Mouse (Mus musculus): ENCODE measurements around the gene Tmem201. TPM values are rescaled to one million over a fixed set of nuclear protein-coding genes. Genes with fewer than 3 reads are reported as not detected.

The Tmem201 gene
- polyA plus RNA-seq, 1 experiment from 2014 or later, result 25.5 TPM

DNA sequence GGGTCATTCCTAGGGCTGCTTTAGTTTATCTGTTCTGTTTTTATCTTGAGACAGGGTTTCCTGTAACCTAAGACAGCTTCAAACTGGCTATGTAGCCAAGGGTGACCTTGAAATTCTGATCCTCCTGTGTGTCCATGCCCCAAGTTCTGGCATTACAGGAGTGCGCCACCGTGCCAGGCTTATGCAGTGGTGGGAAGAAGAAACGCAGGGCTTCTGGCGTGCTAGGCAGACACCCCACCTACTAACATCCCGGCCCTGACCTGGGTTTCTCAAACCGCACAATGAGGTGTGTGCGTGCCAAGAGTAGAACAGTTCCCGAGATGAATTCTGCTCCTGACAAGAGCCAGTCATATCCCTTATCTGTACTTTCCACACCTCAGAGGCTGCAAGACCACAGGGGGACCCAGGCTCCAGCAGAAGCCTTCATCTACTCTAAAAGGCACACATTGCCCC is 47.0 kb downstream of the Tmem201 start:
- H3K4me2 ChIP-seq, result 0 out of 2 replicates have a peak overlapping the region, but pooled peaks have one; percentile 15
- no peaks in the 10 kb centered on the region for H3K9me3 ChIP-seq (replicated peaks; ENCODE audit: control insufficient read depth, low read length)
- H3K36me3 ChIP-seq (ENCODE audit: control insufficient read depth, insufficient read depth, low read length), result no peaks in the 10 kb centered on the region
- H3K9ac ChIP-seq (ENCODE audit: low read depth, low read length), result no peak overlapping the region
- no peak for ATAC-seq (replicated peaks; ENCODE audit: insufficient number of reproducible peaks, low FRiP score, low TSS enrichment)
- WGBS (ENCODE audit: insufficient replicate concordance), result 43% methylated on average over 8 of the region's 8 CpGs
- H3K27ac ChIP-seq (ENCODE audit: low read depth, low read length), result peak overlapping the region; percentile 10; the same call in 1 of the 2 replicates
- H3K4me3 ChIP-seq (ENCODE audit: low read depth, low read length), result no peak overlapping the region
- H3K27me3 ChIP-seq (ENCODE audit: control insufficient read depth, insufficient read depth, low read length), result 0 out of 2 replicates have a peak, but pooled peaks cover 4% of the 10 kb centered on the region
- H3K4me1 ChIP-seq (ENCODE audit: control insufficient read depth, insufficient read depth, low read length), result peaks cover 9% of the 10 kb centered on the region

DNA sequence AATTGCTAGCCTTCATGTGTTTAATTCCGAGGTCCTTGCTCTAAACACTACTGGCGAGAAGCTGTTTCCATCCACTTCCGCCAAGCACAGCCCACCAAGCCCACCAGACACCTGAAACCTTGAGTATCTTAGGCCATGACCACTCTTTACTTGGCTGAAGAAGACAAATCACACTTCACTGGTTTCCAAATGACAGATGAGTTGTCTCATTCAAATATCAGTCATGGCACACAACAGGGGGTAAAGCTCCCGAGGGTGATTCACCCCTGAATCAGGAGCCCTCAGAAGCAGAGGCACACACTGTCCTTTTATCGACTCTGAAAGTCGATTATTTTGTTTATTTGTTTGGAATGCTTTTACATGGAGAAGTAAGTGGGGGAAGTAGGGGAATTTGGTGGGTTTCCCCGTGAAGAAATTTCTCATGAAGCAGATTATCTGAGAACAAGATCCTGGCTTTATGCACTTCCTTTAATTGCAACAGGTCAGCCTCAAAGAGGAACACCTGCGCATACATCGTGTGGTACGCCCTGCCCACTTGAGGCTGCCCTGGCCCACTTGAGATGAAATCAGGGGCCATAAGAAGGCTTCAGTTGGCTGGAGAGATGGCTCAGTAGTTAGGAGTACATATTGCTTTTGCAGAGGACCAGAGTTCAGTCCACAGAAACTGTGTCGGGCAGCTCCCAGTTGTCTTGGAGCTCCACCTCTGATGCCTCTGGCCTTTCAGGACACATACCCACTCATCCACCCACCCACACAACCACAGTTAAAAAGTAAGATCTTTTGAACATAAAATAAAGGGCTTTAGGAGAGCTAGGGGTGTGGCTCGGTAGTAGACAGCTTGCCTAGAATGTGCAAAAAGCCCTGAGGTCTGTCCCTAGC is 47.8 kb downstream of the Tmem201 start:
- no peak overlapping the region for H3K9ac ChIP-seq (ENCODE audit: low read depth, low read length)
- H3K27me3 ChIP-seq (ENCODE audit: control insufficient read depth, insufficient read depth, low read length), result 0 out of 2 replicates have a peak, but pooled peaks cover 4% of the 10 kb centered on the region
- ATAC-seq (replicated peaks; ENCODE audit: insufficient number of reproducible peaks, low FRiP score, low TSS enrichment), result no peak
- H3K4me2 ChIP-seq, result no peak overlapping the region
- H3K9me3 ChIP-seq (replicated peaks; ENCODE audit: control insufficient read depth, low read length), result no peaks in the 10 kb centered on the region
- peaks cover 8% of the 10 kb centered on the region for H3K4me1 ChIP-seq (ENCODE audit: control insufficient read depth, insufficient read depth, low read length)
- no peaks in the 10 kb centered on the region for H3K36me3 ChIP-seq (ENCODE audit: control insufficient read depth, insufficient read depth, low read length)
- 76% methylated on average over 12 of the region's 12 CpGs for WGBS (ENCODE audit: insufficient replicate concordance)
- H3K4me3 ChIP-seq (ENCODE audit: low read depth, low read length), result no peak overlapping the region
- H3K27ac ChIP-seq (ENCODE audit: low read depth, low read length), result no peak overlapping the region; the same call in 1 of the 2 replicates

DNA sequence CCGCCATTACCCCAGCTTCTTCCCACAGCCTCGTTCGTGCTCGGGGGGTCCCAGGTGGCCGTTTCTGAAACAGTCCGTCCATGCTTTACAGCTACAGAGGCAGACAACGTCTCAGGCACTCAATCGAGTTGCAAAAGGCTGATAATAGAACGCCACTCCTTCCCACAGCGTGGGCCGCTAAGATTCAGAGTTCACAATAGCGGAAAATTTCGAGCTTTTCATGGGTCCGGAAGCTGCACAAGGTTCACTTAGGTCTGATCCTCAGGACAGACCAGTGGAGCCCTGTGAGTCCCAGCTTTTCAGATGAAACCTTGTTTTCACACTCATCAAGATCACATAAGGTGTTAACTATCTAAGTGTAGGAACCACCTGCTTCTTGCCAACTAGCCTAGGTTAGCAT is 49.0 kb downstream of the Tmem201 start:
- ATAC-seq (replicated peaks; ENCODE audit: insufficient number of reproducible peaks, low FRiP score, low TSS enrichment), result no peak

DNA sequence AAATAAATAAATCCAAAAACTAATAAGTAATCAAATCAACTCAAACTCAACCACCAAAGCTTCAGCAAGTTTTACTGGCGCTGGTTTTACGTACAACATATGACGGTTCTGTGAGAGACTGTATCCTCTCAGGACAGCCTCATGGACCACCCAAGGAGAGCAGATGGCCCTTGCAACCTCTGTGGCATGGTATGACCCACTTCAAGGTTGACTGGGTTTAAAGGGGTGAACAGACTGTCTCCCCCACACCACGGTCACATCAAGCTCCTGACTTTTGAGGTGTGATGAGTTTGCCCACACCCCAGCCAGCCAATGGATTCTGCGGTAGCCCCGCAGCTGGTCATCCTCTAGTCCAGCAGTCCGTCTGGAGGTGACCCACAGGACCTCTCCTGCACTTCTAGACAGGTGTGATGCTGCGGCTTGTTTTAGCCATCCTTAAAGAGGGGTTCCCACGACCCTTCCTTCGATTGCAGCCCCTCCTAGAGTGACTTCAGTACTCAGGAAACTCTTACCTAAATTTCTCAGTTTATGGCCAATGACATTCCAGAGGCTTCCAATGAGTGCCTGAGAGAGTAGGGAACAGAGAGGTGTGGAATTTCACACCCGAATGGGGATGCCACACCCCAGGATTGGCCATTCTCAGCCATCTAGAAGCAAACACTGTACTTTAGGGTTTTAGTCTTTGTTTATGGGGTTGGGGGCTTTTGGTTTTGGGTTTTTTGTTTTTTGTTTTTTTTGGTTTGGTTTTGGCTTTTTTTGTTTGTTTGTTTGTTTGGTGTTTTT is 52.8 kb downstream of the Tmem201 start:
- Histone ChIP-seq H3K4me2 (no peak overlapping the region), H3K27ac (ENCODE audit: low read depth, low read length) (no peak overlapping the region), H3K9me3 (replicated peaks; ENCODE audit: control insufficient read depth, low read length) (no peaks in the 10 kb centered on the region), H3K4me1 (ENCODE audit: control insufficient read depth, insufficient read depth, low read length) (no peaks in the 10 kb centered on the region), H3K9ac (ENCODE audit: low read depth, low read length) (no peak overlapping the region), H3K4me3 (ENCODE audit: low read depth, low read length) (no peak overlapping the region), H3K36me3 (ENCODE audit: control insufficient read depth, insufficient read depth, low read length) (no peaks in the 10 kb centered on the region), H3K27me3 (ENCODE audit: control insufficient read depth, insufficient read depth, low read length) (peaks cover 2% of the 10 kb centered on the region; the same call in 1 of the 2 replicates)
- ATAC-seq (replicated peaks; ENCODE audit: insufficient number of reproducible peaks, low FRiP score, low TSS enrichment), result no peak
- WGBS (ENCODE audit: insufficient replicate concordance), result 71% methylated on average over 11 of the region's 11 CpGs

More for the DNA sequence above, 49.0 kb downstream of the Tmem201 start:
- 78% methylated on average over 14 of the region's 14 CpGs for WGBS (ENCODE audit: insufficient replicate concordance)
- H3K27ac ChIP-seq (ENCODE audit: low read depth, low read length), result no peak overlapping the region
- H3K9ac ChIP-seq (ENCODE audit: low read depth, low read length), result no peak overlapping the region
- H3K9me3 ChIP-seq (replicated peaks; ENCODE audit: control insufficient read depth, low read length), result no peaks in the 10 kb centered on the region
- no peaks in the 10 kb centered on the region for H3K36me3 ChIP-seq (ENCODE audit: control insufficient read depth, insufficient read depth, low read length)
- H3K27me3 ChIP-seq (ENCODE audit: control insufficient read depth, insufficient read depth, low read length), result 0 out of 2 replicates have a peak, but pooled peaks cover 4% of the 10 kb centered on the region
- no peak overlapping the region for H3K4me2 ChIP-seq
- H3K4me1 ChIP-seq (ENCODE audit: control insufficient read depth, insufficient read depth, low read length), result peaks cover 8% of the 10 kb centered on the region
- H3K4me3 ChIP-seq (ENCODE audit: low read depth, low read length), result no peak overlapping the region

DNA sequence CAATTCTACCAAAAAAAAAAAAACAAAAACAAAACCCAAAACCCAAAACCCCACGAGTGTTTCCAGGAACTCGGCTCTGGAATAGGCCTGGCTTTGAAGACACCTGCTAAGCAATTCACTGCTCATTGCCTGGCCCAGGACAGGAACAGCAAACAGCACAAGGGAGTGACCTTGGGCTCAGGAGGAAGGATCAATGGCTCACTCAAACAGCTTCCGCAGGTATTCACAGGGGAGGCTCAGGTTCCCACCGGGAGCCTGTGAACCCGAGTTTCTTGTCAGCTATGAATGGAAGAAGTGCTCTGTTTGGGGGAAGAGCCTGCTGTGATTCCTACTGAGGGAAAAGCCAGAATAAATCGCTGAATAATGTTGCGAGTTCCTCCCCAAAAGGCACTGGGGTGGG is 54.0 kb downstream of the Tmem201 start:
- Histone ChIP-seq H3K27ac (ENCODE audit: low read depth, low read length) (no peak overlapping the region), H3K4me2 (no peak overlapping the region), H3K9me3 (replicated peaks; ENCODE audit: control insufficient read depth, low read length) (no peaks in the 10 kb centered on the region), H3K4me3 (ENCODE audit: low read depth, low read length) (no peak overlapping the region), H3K9ac (ENCODE audit: low read depth, low read length) (no peak overlapping the region), H3K27me3 (ENCODE audit: control insufficient read depth, insufficient read depth, low read length) (peaks cover 2% of the 10 kb centered on the region; the same call in 1 of the 2 replicates), H3K4me1 (ENCODE audit: control insufficient read depth, insufficient read depth, low read length) (no peaks in the 10 kb centered on the region), H3K36me3 (ENCODE audit: control insufficient read depth, insufficient read depth, low read length) (no peaks in the 10 kb centered on the region)
- WGBS (ENCODE audit: insufficient replicate concordance), result 15% methylated on average over 7 of the region's 7 CpGs
- no peak for ATAC-seq (replicated peaks; ENCODE audit: insufficient number of reproducible peaks, low FRiP score, low TSS enrichment)

DNA sequence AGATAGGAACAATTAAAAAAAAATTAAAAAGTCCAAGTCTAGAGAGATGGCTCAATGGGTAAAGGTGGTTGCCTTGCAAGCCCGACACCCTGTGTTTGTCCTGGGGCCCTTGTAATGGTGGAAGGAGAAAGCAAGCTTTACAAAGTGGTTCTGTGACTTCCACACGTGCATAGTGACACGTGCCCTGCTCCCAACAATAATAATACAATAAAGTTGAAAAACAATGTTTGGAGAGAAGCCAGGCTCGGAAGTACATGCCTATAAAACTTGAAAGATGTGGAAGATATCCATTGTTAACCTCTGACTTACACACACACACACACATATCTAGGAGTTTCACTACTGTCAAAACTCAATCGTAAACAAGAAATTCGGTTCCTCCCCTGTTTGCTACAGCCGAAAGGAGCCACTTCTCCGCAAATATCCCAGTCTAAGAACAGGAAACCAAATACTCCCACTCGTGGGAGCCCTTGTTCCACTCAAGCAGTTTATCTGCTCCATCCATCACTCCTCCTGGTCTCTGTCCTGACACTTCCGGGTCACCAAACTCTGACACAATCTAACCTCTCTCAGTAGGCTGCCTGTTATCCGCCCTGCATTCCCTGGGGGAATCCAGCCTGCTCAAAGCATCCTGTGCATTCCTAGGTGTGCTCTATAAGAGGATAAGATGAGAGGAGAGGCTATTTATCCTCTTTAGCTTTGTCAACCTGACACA is 58.6 kb downstream of the Tmem201 start:
- 66% methylated on average over 11 of the region's 11 CpGs for WGBS (ENCODE audit: insufficient replicate concordance)
- no peaks in the 10 kb centered on the region for H3K36me3 ChIP-seq (ENCODE audit: control insufficient read depth, insufficient read depth, low read length)
- H3K9ac ChIP-seq (ENCODE audit: low read depth, low read length), result no peak overlapping the region
- ATAC-seq (replicated peaks; ENCODE audit: insufficient number of reproducible peaks, low FRiP score, low TSS enrichment), result no peak
- no peaks in the 10 kb centered on the region for H3K9me3 ChIP-seq (replicated peaks; ENCODE audit: control insufficient read depth, low read length)
- H3K4me2 ChIP-seq, result no peak overlapping the region
- H3K4me1 ChIP-seq (ENCODE audit: control insufficient read depth, insufficient read depth, low read length), result peaks cover 6% of the 10 kb centered on the region; the same call in 1 of the 2 replicates
- peaks cover 17% of the 10 kb centered on the region for H3K27me3 ChIP-seq (ENCODE audit: control insufficient read depth, insufficient read depth, low read length)
- no peak overlapping the region for H3K4me3 ChIP-seq (ENCODE audit: low read depth, low read length)
- H3K27ac ChIP-seq (ENCODE audit: low read depth, low read length), result no peak overlapping the region

DNA sequence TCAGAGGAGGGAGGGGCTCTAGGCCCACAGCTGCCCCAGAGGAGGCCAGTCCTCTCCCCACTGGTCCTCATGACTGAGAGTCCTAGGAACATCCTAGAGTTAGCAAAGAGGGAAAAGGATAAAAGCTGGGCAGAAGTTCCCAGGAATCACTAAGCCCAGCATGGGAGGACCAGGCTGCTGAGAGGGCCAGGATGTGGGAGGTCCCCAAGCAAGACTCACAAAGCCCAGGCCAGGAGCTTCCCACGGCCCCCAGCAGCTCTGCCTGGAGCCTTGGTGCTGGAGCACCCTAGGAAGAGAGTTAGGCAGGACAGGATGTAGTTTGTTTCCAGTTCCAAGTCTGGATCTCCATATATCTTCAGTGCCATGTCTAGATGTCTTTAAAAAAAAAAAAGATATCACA is 59.8 kb downstream of the Tmem201 start:
- Histone ChIP-seq H3K27ac (ENCODE audit: low read depth, low read length) (no peak overlapping the region), H3K9me3 (replicated peaks; ENCODE audit: control insufficient read depth, low read length) (no peaks in the 10 kb centered on the region), H3K4me2 (no peak overlapping the region), H3K36me3 (ENCODE audit: control insufficient read depth, insufficient read depth, low read length) (no peaks in the 10 kb centered on the region), H3K4me3 (ENCODE audit: low read depth, low read length) (no peak overlapping the region), H3K4me1 (ENCODE audit: control insufficient read depth, insufficient read depth, low read length) (peaks cover 6% of the 10 kb centered on the region; the same call in 1 of the 2 replicates), H3K9ac (ENCODE audit: low read depth, low read length) (no peak overlapping the region), H3K27me3 (ENCODE audit: control insufficient read depth, insufficient read depth, low read length) (peaks cover 19% of the 10 kb centered on the region)
- WGBS (ENCODE audit: insufficient replicate concordance), result 53% methylated on average over 1 of the region's 1 CpGs
- ATAC-seq (replicated peaks; ENCODE audit: insufficient number of reproducible peaks, low FRiP score, low TSS enrichment), result no peak
